Mouse (Mus musculus) lung, embryonic 16.5 days (tissue): ENCODE measurements around the gene Ces3a. TPM values are rescaled to one million over a fixed set of nuclear protein-coding genes. Genes with fewer than 3 reads are reported as not detected.
"Not testable (repeated sequence)": the region's sequence is repeated elsewhere in the genome, so short reads cannot be mapped to it uniquely, and the experiment has no call there.

Experiments
- ATAC-seq: fragments of 200-750 bp; cut with Nextera tagmentation; 2 replicates; pipeline ENCODE4 v1.8.0; 2017; ENCODE audit warnings: low read depth, mild to moderate bottlenecking, moderate library complexity
- H3K27ac ChIP-seq: fragments of 300-500 bp; sonication (generic); 2 replicates; pipeline ENCODE4 v1.5.1; 2014; ENCODE audit warnings: mild to moderate bottlenecking, control low read depth, low read length
- H3K27me3 ChIP-seq: fragments of 300-500 bp; sonication (generic); 2 replicates; pipeline ENCODE4 v1.6.1; 2014; ENCODE audit warnings: low read depth, low read length, mixed read lengths; ENCODE audit not compliant: control insufficient read depth, insufficient read depth
- H3K36me3 ChIP-seq: fragments of 300-500 bp; sonication (generic); 2 replicates; pipeline ENCODE4 v1.6.1; 2014; ENCODE audit warnings: low read length; ENCODE audit not compliant: control insufficient read depth, insufficient read depth
- H3K4me1 ChIP-seq: fragments of 300-500 bp; sonication (generic); replicated peaks from 2 replicates; pipeline ENCODE4 v1.6.1; 2014; ENCODE audit warnings: low read length, mixed read lengths; ENCODE audit not compliant: control insufficient read depth, insufficient read depth
- H3K4me2 ChIP-seq: fragments of 300-500 bp; sonication (generic); 2 replicates; pipeline ENCODE4 v1.6.1; 2014; ENCODE audit warnings: low read depth, low read length, control low read depth
- H3K4me3 ChIP-seq: fragments of 300-500 bp; sonication (generic); 2 replicates; pipeline ENCODE4 v1.5.1; 2014; ENCODE audit warnings: mild to moderate bottlenecking, low read length, control low read depth
- H3K9ac ChIP-seq: fragments of 300-500 bp; sonication (generic); 2 replicates; pipeline ENCODE4 v1.6.1; 2014; ENCODE audit warnings: low read length, control low read depth
- H3K9me3 ChIP-seq: fragments of 300-500 bp; sonication (generic); 2 replicates; pipeline ENCODE4 v1.6.1; 2016; ENCODE audit warnings: low read length; ENCODE audit not compliant: control insufficient read depth
- WGBS: fragments of 180-500 bp; shearing (Covaris S2); extraction: QIAGEN DNeasy Blood & Tissue Kit; methylation state at CpG from one replicate; pipeline ENCODE4 v1.1.7; 2014; 5-methylcytosine and 5-hydroxymethylcytosine counted together
- polyA plus RNA-seq: library from polyadenylated mRNA; unstranded; fragments of >200 nt; fragmentation: Nextera tagmentation; extraction: Ambion mirVana; gene quantifications from 2 replicates; pipeline ENCODE4 v1.2.1, GENCODE M21; 2015

Gene Ces3a
- polyA plus RNA-seq, 1 experiment from 2014 or later: not detected

- Histone ChIP-seq H3K9ac (no peak overlapping the region), H3K4me2 (no peak overlapping the region), H3K9me3 (no peaks in the 10 kb centered on the region), H3K27ac (no peak overlapping the region), H3K4me3 (no peak overlapping the region), H3K27me3 (no peaks in the 10 kb centered on the region), H3K4me1 (no peaks in the 10 kb centered on the region), H3K36me3 (no peaks in the 10 kb centered on the region)
- WGBS: 64% methylated on average over 3 of the region's 3 CpGs
- no peak for ATAC-seq
These were observed 2.5 kb upstream of the Ces3a start for GRCm38 (mm10) chr8:105045824-105046401.

GRCm38 (mm10) chr8:105056211-105056610, 7.8 kb downstream of the Ces3a start:
- Histone ChIP-seq H3K36me3 (no peaks in the 10 kb centered on the region), H3K9me3 (no peaks in the 10 kb centered on the region), H3K27me3 (no peaks in the 10 kb centered on the region), H3K9ac (no peak overlapping the region), H3K4me2 (no peak overlapping the region), H3K27ac (no peak overlapping the region), H3K4me1 (no peaks in the 10 kb centered on the region), H3K4me3 (no peak overlapping the region)
- no peak for ATAC-seq
- 89% methylated on average over 4 of the region's 4 CpGs for WGBS

GRCm38 (mm10) chr8:105060056-105060455, 11.7 kb downstream of the Ces3a start:
- no peaks in the 10 kb centered on the region for H3K27me3 ChIP-seq
- H3K9me3 ChIP-seq: no peaks in the 10 kb centered on the region
- ATAC-seq: no peak
- H3K4me1 ChIP-seq: no peaks in the 10 kb centered on the region
- H3K36me3 ChIP-seq: no peaks in the 10 kb centered on the region
- no peak overlapping the region for H3K27ac ChIP-seq
- H3K4me3 ChIP-seq: no peak overlapping the region
- H3K9ac ChIP-seq: no peak overlapping the region
- H3K4me2 ChIP-seq: no peak overlapping the region

DNA sequence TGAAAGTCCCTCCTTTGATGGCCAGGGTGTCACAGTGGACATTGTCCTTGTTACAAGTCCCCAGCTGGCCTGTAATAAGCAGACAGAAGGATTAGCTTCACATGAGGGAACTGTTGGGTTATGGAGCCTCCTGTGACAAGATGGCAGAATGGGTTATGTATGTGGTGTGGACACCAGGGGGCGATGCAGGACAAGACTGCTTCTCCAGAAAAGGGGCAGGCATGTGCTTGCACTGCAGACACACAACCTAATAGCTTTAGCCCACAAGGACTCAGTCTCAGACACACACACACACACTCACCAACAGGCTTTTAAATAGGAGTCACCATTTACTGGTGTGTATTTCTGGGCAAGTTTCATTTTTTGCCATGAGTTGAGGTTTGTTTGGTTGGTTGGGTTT, 18.4 kb downstream of the Ces3a start:
- Histone ChIP-seq H3K4me3 (no peak overlapping the region), H3K4me2 (no peak overlapping the region), H3K9me3 (no peaks in the 10 kb centered on the region), H3K4me1 (no peaks in the 10 kb centered on the region), H3K36me3 (no peaks in the 10 kb centered on the region), H3K27me3 (no peaks in the 10 kb centered on the region), H3K9ac (no peak overlapping the region), H3K27ac (no peak overlapping the region)
- ATAC-seq: 0 out of 2 replicates have a peak, but pooled peaks have one; percentile 28
- 6% methylated on average over 1 of the region's 1 CpGs for WGBS

GRCm38 (mm10) chr8:105067905-105068304, 19.5 kb downstream of the Ces3a start:
- not testable (repeated sequence) for H3K4me1 ChIP-seq, H3K27me3 ChIP-seq, H3K27ac ChIP-seq, H3K9ac ChIP-seq, H3K36me3 ChIP-seq, ATAC-seq, H3K9me3 ChIP-seq, H3K4me3 ChIP-seq, H3K4me2 ChIP-seq
- 51% methylated on average over 7 of the region's 7 CpGs for WGBS

DNA sequence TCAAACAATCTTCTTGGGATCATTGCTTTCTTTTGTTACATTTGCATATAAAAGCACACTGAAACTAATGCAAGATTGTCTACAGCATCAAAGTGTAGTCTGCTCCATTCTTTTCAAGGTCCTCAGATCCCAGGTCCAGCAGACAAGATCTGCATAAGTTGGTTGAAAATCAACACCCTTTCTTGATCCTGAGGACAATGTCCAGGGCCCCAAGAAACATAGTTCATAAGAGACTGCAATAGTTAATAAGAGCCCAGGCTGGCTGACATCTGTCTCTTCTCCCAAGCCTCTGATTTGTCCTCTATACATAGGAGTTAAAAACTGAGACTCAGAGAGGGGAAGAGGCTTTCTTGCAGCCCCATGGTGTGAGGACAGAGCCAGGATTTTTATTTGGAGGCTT, 20.6 kb downstream of the Ces3a start:
- Histone ChIP-seq H3K4me3 (no peak overlapping the region), H3K27ac (no peak overlapping the region), H3K9me3 (no peaks in the 10 kb centered on the region), H3K4me2 (no peak overlapping the region), H3K9ac (no peak overlapping the region), H3K36me3 (no peaks in the 10 kb centered on the region), H3K27me3 (no peaks in the 10 kb centered on the region), H3K4me1 (no peaks in the 10 kb centered on the region)
- ATAC-seq: no peak

DNA sequence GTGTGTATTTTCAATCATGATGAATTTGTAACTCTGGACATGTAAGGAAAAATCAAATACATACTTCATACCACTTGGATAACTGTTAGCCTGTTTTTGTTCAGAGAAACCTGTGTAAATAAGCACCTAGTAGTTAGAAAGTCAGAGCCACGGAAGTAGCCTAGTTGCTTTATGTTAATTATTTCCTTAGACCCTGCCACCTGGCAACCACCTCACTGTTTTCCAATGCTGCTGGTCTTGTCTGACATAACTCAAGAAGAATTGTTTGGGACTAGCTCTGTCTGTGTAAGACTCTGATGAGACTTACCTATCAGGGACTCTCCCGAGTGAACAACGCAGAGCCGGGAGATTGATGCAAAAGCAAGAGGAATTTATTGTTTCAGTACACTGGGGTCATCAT, 28.2 kb downstream of the Ces3a start:
- Histone ChIP-seq H3K9ac (no peak overlapping the region), H3K27me3 (no peaks in the 10 kb centered on the region), H3K9me3 (no peaks in the 10 kb centered on the region), H3K36me3 (no peaks in the 10 kb centered on the region), H3K4me3 (no peak overlapping the region), H3K4me1 (no peaks in the 10 kb centered on the region), H3K27ac (no peak overlapping the region), H3K4me2 (no peak overlapping the region)
- no peak for ATAC-seq
- 86% methylated on average over 4 of the region's 4 CpGs for WGBS

DNA sequence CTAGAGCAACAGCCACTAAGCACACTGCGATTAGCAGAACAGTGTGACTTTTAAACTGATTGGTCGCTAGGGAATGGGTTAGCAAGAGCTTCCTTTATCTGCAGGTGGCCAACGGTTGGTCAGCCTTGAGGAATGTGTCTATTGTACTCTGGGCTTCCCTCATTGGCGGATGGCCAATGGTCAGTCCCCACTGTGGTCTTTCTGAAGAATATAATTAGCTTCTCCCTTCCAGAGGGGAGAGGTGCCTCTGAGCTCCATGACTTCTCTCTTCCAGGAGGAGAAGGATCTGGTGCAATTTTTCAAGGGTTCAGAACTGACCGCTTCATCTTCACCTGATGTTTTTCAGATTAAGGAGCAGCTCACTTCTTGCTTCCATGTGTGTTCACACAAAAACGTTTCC, 28.7 kb downstream of the Ces3a start:
- WGBS: 58% methylated on average over 6 of the region's 6 CpGs

GRCm38 (mm10) chr8:105078591-105078990, 30.2 kb downstream of the Ces3a start:
- Histone ChIP-seq H3K27ac (no peak overlapping the region), H3K27me3 (no peaks in the 10 kb centered on the region), H3K36me3 (no peaks in the 10 kb centered on the region), H3K9ac (no peak overlapping the region), H3K4me2 (no peak overlapping the region), H3K4me3 (no peak overlapping the region), H3K9me3 (no peaks in the 10 kb centered on the region), H3K4me1 (no peaks in the 10 kb centered on the region)
- ATAC-seq: no peak
- 81% methylated on average over 5 of the region's 5 CpGs for WGBS

More for the DNA sequence above, 28.7 kb downstream of the Ces3a start:
- Histone ChIP-seq H3K4me2 (no peak overlapping the region), H3K27me3 (no peaks in the 10 kb centered on the region), H3K4me3 (no peak overlapping the region), H3K27ac (no peak overlapping the region), H3K9me3 (no peaks in the 10 kb centered on the region), H3K9ac (no peak overlapping the region), H3K4me1 (no peaks in the 10 kb centered on the region), H3K36me3 (no peaks in the 10 kb centered on the region)
- ATAC-seq: no peak

- Histone ChIP-seq H3K4me1 (no peaks in the 10 kb centered on the region), H3K36me3 (no peaks in the 10 kb centered on the region), H3K9me3 (no peaks in the 10 kb centered on the region), H3K9ac (no peak overlapping the region), H3K27me3 (no peaks in the 10 kb centered on the region), H3K4me2 (no peak overlapping the region), H3K4me3 (no peak overlapping the region), H3K27ac (no peak overlapping the region)
- WGBS: 69% methylated on average over 5 of the region's 5 CpGs
- ATAC-seq: no peak
These were observed 32.5 kb downstream of the Ces3a start for GRCm38 (mm10) chr8:105080814-105081336.
